Mouse (Mus musculus): ENCODE data around the gene Akap13. TPM values are rescaled to one million over a fixed set of nuclear protein-coding genes. Genes with fewer than 3 reads are reported as not detected.

Gene Akap13
- total and polyA plus RNA-seq, 3 experiments = 11.4 to 32.5 (median 27.7) TPM

DNA sequence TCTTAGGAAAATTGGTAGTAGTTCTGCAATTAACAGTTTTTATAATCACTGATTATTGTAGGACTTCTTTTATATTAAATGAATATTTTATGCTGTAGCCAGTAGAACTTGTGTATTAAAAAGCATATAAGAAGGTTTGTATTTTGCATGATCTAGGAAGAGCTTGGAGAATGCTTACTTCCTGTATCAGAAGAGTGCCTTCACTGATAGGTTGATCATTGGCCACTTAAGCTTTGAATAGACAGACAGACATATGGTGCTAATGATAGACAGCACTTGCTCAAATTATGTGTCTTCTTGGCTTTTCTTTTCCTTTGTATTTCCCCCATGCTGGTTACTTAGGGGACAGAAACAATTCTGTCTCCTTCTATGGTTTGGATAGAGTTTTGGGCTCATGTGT, 139.9 kb downstream of the Akap13 start:
- Histone ChIP-seq H3K79me2 (replicated peaks; ENCODE audit: control insufficient read depth, extremely low read depth, insufficient read depth, poor library complexity, severe bottlenecking) (peaks cover 3% of the 10 kb centered on the region; the same call in 1 of the 2 replicates), H3K4me1 (ENCODE audit: control insufficient read depth in 1 of 2, insufficient read depth in 2 of 2) (peaks cover 0 to 56% of the 10 kb centered on the region in 2 experiments; a peak in 3 of 4 replicates), H3K4me2 (ENCODE audit: insufficient read depth, low read depth, poor library complexity, severe bottlenecking) (peak overlapping the region; percentile 84), H3K9ac (ENCODE audit: insufficient read depth, low read depth) (peak overlapping the region; percentile 48), H3K4me3 (replicated peaks in 1 of 3; ENCODE audit: low read depth in 2 of 3, low read length in 2 of 3, poor library complexity in 1 of 3) (peak overlapping the region in 1 of 3 experiments; percentile 23), H3K27me3 (replicated peaks) (no peaks in the 10 kb centered on the region), H3K36me3 (replicated peaks in 1 of 2; ENCODE audit: control insufficient read depth in 1 of 2, insufficient read depth in 1 of 2, low read length in 1 of 2) (peaks cover 2 to 14% of the 10 kb centered on the region in 2 experiments), H3K27ac (ENCODE audit: insufficient read depth, low read depth) (peak overlapping the region; percentile 80), H3K9me3 (replicated peaks; ENCODE audit: low read length) (no peaks in the 10 kb centered on the region)
- no peak for TF ChIP-seq RCOR1 (conservative IDR thresholded peaks at IDR 0.05; ENCODE audit: low read depth, low read length)
- TF ChIP-seq TCF12 (IDR thresholded peaks at IDR 0.05; ENCODE audit: low read depth, low read length) = no peak
- peak; percentile 71 for TF ChIP-seq ELF1 (IDR thresholded peaks at IDR 0.05; ENCODE audit: low read depth, low read length)
- peak; percentile 17; the same call in 1 of the 2 replicates for TF ChIP-seq MXI1 (IDR thresholded peaks at IDR 0.05; ENCODE audit: low read depth, low read length)
- DNase-seq (ENCODE audit: extremely low read depth) = no peak
- dilution Hi-C loops (cut with MboI; ENCODE audit: extremely low pct_ligation_motif_present, extremely low pct_unique_long_range_greater_than_20kb, low sequenced_read_pairs) (no loop called here), in situ Hi-C loops (cut with MboI; ENCODE audit: low pct_ligation_motif_present, low pct_unique_long_range_greater_than_20kb, low sequenced_read_pairs) (no loop called here)

DNA sequence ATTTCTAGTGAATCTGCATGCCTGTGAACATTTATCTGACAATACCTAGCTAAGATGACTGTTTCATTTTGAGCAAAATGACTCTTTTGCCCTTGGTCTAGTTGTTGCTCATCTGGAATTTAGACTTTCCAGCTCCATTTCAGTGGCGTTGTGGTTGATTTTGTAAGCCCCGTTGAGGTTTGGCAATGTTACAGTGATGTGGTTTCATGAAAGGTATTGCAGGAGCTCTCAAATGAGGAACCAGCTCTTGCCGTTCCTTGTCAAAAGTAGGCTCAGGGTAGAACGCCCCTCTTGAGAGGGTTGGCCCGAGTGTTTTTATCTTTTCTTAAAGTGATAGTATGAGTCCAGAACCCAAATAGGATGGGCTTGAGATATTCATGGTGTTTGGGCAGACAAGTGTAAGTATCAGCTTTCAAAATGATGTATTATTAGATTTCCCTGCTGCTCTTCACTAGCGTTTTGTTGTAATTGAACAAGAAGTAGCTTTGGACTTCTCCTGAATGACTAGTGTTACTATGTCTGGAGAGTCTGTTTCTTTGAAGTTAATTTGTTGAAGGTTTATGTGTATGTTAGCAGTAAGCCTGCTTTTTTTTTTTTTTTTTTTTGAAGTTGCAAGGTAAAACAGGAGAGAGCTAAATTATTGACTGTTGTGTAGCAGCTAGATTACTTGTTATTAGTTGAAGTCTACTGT, 140.9 kb downstream of the Akap13 start:
- Histone ChIP-seq H3K9ac (ENCODE audit: insufficient read depth, low read depth) (peak overlapping the region; percentile 48), H3K4me2 (ENCODE audit: insufficient read depth, low read depth, poor library complexity, severe bottlenecking) (peak overlapping the region; percentile 84; the same call in 1 of the 2 replicates), H3K27ac (ENCODE audit: insufficient read depth, low read depth) (peak overlapping the region; percentile 80), H3K36me3 (replicated peaks in 1 of 2; ENCODE audit: control insufficient read depth in 1 of 2, insufficient read depth in 1 of 2, low read length in 1 of 2) (peaks cover 1 to 7% of the 10 kb centered on the region in 2 experiments), H3K9me3 (replicated peaks; ENCODE audit: low read length) (no peaks in the 10 kb centered on the region), H3K4me1 (ENCODE audit: control insufficient read depth in 1 of 2, insufficient read depth in 2 of 2) (peaks cover 0 to 58% of the 10 kb centered on the region in 2 experiments; a peak in 3 of 4 replicates), H3K4me3 (replicated peaks in 1 of 3; ENCODE audit: low read depth in 2 of 3, low read length in 2 of 3, poor library complexity in 1 of 3) (peak overlapping the region; percentile 23 to 48 (median 40)), H3K79me2 (replicated peaks; ENCODE audit: control insufficient read depth, extremely low read depth, insufficient read depth, poor library complexity, severe bottlenecking) (0 out of 2 replicates have a peak, but pooled peaks cover 3% of the 10 kb centered on the region), H3K27me3 (replicated peaks) (no peaks in the 10 kb centered on the region)
- DNase-seq (ENCODE audit: extremely low read depth) = peak; percentile 82
- in situ Hi-C loops (cut with MboI; ENCODE audit: low pct_ligation_motif_present, low pct_unique_long_range_greater_than_20kb, low sequenced_read_pairs) (no loop called here), dilution Hi-C loops (cut with MboI; ENCODE audit: extremely low pct_ligation_motif_present, extremely low pct_unique_long_range_greater_than_20kb, low sequenced_read_pairs) (no loop called here)
- TF ChIP-seq MYC (IDR thresholded peaks at IDR 0.05; ENCODE audit: low read depth, low read length) = 0 out of 2 replicates have a peak, but pooled peaks have one; percentile 52
- no peak for TF ChIP-seq JUND (conservative IDR thresholded peaks at IDR 0.05; ENCODE audit: low read depth, low read length)
- peak; percentile 36; the same call in 1 of the 2 replicates for TF ChIP-seq BHLHE40 (IDR thresholded peaks at IDR 0.05; ENCODE audit: low read depth, low read length)
- TF ChIP-seq MAX (IDR thresholded peaks at IDR 0.05; ENCODE audit: low read length) = no peak
- peak; percentile 66 for TF ChIP-seq ETS1 (conservative IDR thresholded peaks at IDR 0.05; ENCODE audit: low read depth, low read length)
- TF ChIP-seq CHD2 (IDR thresholded peaks at IDR 0.05; ENCODE audit: low read length) = no peak
- 0 out of 2 replicates have a peak, but pooled peaks have one; percentile 52 for TF ChIP-seq CHD1 (IDR thresholded peaks at IDR 0.05; ENCODE audit: low read depth, low read length)
- TF ChIP-seq SIN3A (IDR thresholded peaks at IDR 0.05; ENCODE audit: low read length) = peak; percentile 84
- peak; percentile 67 for TF ChIP-seq ZNF384 (IDR thresholded peaks at IDR 0.05; ENCODE audit: low read depth, low read length)
- TF ChIP-seq MEF2A (IDR thresholded peaks at IDR 0.05; ENCODE audit: borderline replicate concordance, low read depth, low read length) = peak; percentile 50; the same call in 1 of the 2 replicates
- TF ChIP-seq MXI1 (IDR thresholded peaks at IDR 0.05; ENCODE audit: low read depth, low read length) = peak; percentile 77
- peak; percentile 38; the same call in 1 of the 2 replicates for TF ChIP-seq MAZ (IDR thresholded peaks at IDR 0.05; ENCODE audit: low read depth, low read length)
- no peak for TF ChIP-seq NRF1 (IDR thresholded peaks at IDR 0.05; ENCODE audit: low read depth, low read length)
- TF ChIP-seq NELFE (IDR thresholded peaks at IDR 0.05; ENCODE audit: low read depth, low read length) = no peak
- peak; percentile 71; the same call in 1 of the 2 replicates for TF ChIP-seq TBP (conservative IDR thresholded peaks at IDR 0.05; ENCODE audit: low read depth, low read length)
- no peak for TF ChIP-seq SMC3 (IDR thresholded peaks at IDR 0.05; ENCODE audit: low read depth, low read length)
- TF ChIP-seq USF1 (IDR thresholded peaks at IDR 0.05; ENCODE audit: low read depth, low read length) = no peak
- TF ChIP-seq HCFC1 (IDR thresholded peaks at IDR 0.05; ENCODE audit: low read depth, low read length) = no peak; the same call in 1 of the 2 replicates
- TF ChIP-seq IRF4 (IDR thresholded peaks at IDR 0.05; ENCODE audit: low read depth, low read length) = peak; percentile 80; the same call in 1 of the 2 replicates
- TF ChIP-seq ELF1 (IDR thresholded peaks at IDR 0.05; ENCODE audit: low read depth, low read length) = 0 out of 2 replicates have a peak, but pooled peaks have one; percentile 39
- TF ChIP-seq KAT2A (IDR thresholded peaks at IDR 0.05; ENCODE audit: insufficient replicate concordance, low read length) = no peak
- TF ChIP-seq TCF12 (IDR thresholded peaks at IDR 0.05; ENCODE audit: low read depth, low read length) = 0 out of 2 replicates have a peak, but pooled peaks have one; percentile 30
- TF ChIP-seq EP300 (IDR thresholded peaks at IDR 0.05; ENCODE audit: low read length) = peak; percentile 72
